Mouse (Mus musculus) cerebellum, adult 2 months (tissue): ENCODE results near the gene B3galnt1.

Experiments used
- CTCF ChIP-seq: fragments of 200-500 bp; IDR thresholded peaks from 2 replicates; pipeline ENCODE4 v1.5.1; 2011; ENCODE audit warnings: low read depth, mild to moderate bottlenecking, control low read depth, low read length, moderate library complexity, borderline replicate concordance; ENCODE audit not compliant: insufficient read depth
- POLR2A ChIP-seq: fragments of 200-500 bp; IDR thresholded peaks from 2 replicates; pipeline ENCODE4 v1.6.1; 2011; ENCODE audit warnings: low read length, control low read depth, borderline replicate concordance; ENCODE audit not compliant: insufficient read depth

DNA sequence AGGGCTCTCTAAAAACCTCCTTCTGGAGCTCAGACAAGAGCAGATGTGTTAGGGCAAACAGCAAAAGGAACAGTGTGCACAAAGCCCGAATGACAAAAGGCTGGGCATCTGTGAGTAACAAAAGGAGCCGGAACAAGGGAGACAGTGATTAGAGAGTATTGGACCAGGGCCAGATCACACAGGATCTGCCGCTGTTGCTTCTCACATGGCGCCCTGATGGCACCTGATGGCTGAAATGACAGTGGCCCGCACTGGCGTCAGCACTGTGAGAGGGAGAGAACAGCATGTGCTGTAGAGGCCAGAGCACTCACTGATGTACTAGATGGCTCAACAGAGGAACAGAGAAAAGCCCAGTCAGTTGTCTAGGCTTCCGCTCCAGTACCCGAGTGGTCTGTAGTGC, 55.8 kb downstream of the B3galnt1 start:
- TF ChIP-seq CTCF (no peak), POLR2A (no peak)
